Mouse (Mus musculus) heart, embryonic 11.5 days (tissue): ENCODE results near the gene Col4a1. TPM values are rescaled to one million over a fixed set of nuclear protein-coding genes. Genes with fewer than 3 reads are reported as not detected.
A peak's percentile ranks its signal among the peaks of the same experiment; 100 is the strongest.

Source experiments
- ATAC-seq: fragments of 200-750 bp; cut with Nextera tagmentation; replicated peaks from 2 replicates; pipeline ENCODE4 v1.8.0; 2017; ENCODE audit warnings: moderate library complexity; ENCODE audit not compliant: insufficient number of reproducible peaks, low FRiP score, low TSS enrichment
- H3K27ac ChIP-seq: fragments of 300-500 bp; sonication (generic); 2 replicates; pipeline ENCODE4 v1.5.1; 2014; ENCODE audit warnings: mild to moderate bottlenecking, low read depth, low read length
- H3K27me3 ChIP-seq: fragments of 300-500 bp; sonication (generic); 2 replicates; pipeline ENCODE4 v1.6.1; 2014; ENCODE audit warnings: mild to moderate bottlenecking, low read length, mixed read lengths; ENCODE audit not compliant: control insufficient read depth, insufficient read depth
- H3K36me3 ChIP-seq: fragments of 300-500 bp; sonication (generic); 2 replicates; pipeline ENCODE4 v1.6.1; 2014; ENCODE audit warnings: mild to moderate bottlenecking, low read length, moderate library complexity, mixed read lengths; ENCODE audit not compliant: control insufficient read depth, insufficient read depth
- H3K4me1 ChIP-seq: fragments of 300-500 bp; sonication (generic); 2 replicates; pipeline ENCODE4 v1.6.1; 2014; ENCODE audit warnings: low read length; ENCODE audit not compliant: control insufficient read depth, insufficient read depth
- H3K4me2 ChIP-seq: fragments of 300-500 bp; sonication (generic); 2 replicates; pipeline ENCODE4 v1.6.1; 2014; ENCODE audit warnings: mild to moderate bottlenecking, moderate library complexity
- H3K4me3 ChIP-seq: fragments of 300-500 bp; sonication (generic); 2 replicates; pipeline ENCODE4 v1.5.1; 2014; ENCODE audit warnings: low read depth, low read length
- H3K9ac ChIP-seq: fragments of 300-500 bp; sonication (generic); 2 replicates; pipeline ENCODE4 v1.6.1; 2014; ENCODE audit warnings: mild to moderate bottlenecking, low read depth, low read length, moderate library complexity
- H3K9me3 ChIP-seq: fragments of 300-500 bp; sonication (generic); replicated peaks from 2 replicates; pipeline ENCODE4 v1.6.1; 2016; ENCODE audit warnings: low read length; ENCODE audit not compliant: control insufficient read depth
- WGBS: fragments of 180-500 bp; shearing (Covaris S2); extraction: QIAGEN DNeasy Blood & Tissue Kit; methylation state at CpG from one replicate; pipeline ENCODE4 v1.1.7; 2014; ENCODE audit not compliant: insufficient replicate concordance; 5-methylcytosine and 5-hydroxymethylcytosine counted together
- polyA plus RNA-seq: library from polyadenylated mRNA; unstranded; fragments of >200 nt; fragmentation: Nextera tagmentation; extraction: Ambion mirVana; gene quantifications from 2 replicates; pipeline ENCODE4 v1.2.1, GENCODE M21; 2014

Gene Col4a1
- polyA plus RNA-seq, 1 experiment from 2014 or later, result 150 TPM

GRCm38 (mm10) chr8:11336346-11336745, 23.7 kb upstream of the Col4a1 start:
- WGBS, result 91% methylated on average over 5 of the region's 5 CpGs
- Histone ChIP-seq H3K27ac (no peak overlapping the region), H3K4me2 (no peak overlapping the region), H3K4me3 (no peak overlapping the region), H3K36me3 (no peaks in the 10 kb centered on the region), H3K4me1 (peaks cover 64% of the 10 kb centered on the region), H3K9me3 (no peaks in the 10 kb centered on the region), H3K27me3 (no peaks in the 10 kb centered on the region), H3K9ac (no peak overlapping the region)
- no peak for ATAC-seq

GRCm38 (mm10) chr8:11335238-11335637, 22.6 kb upstream of the Col4a1 start:
- Histone ChIP-seq H3K4me1 (peaks cover 63% of the 10 kb centered on the region), H3K9ac (no peak overlapping the region), H3K27me3 (no peaks in the 10 kb centered on the region), H3K4me3 (no peak overlapping the region), H3K27ac (no peak overlapping the region; the same call in 1 of the 2 replicates), H3K36me3 (no peaks in the 10 kb centered on the region), H3K9me3 (no peaks in the 10 kb centered on the region), H3K4me2 (no peak overlapping the region)
- no peak for ATAC-seq
- WGBS, result 63% methylated on average over 4 of the region's 4 CpGs

- Histone ChIP-seq H3K9ac (no peak overlapping the region), H3K27me3 (no peaks in the 10 kb centered on the region), H3K36me3 (no peaks in the 10 kb centered on the region), H3K9me3 (no peaks in the 10 kb centered on the region), H3K4me2 (peak overlapping the region; percentile 17), H3K4me1 (peaks cover 57% of the 10 kb centered on the region), H3K27ac (peak overlapping the region; percentile 54), H3K4me3 (no peak overlapping the region)
- no peak; the same call in 1 of the 2 replicates for ATAC-seq
- 28% methylated on average over 3 of the region's 3 CpGs for WGBS
Observed at GRCm38 (mm10) chr8:11334493-11334892, 21.9 kb upstream of the Col4a1 start.

- Histone ChIP-seq H3K4me2 (peak overlapping the region; percentile 17; the same call in 1 of the 2 replicates), H3K36me3 (no peaks in the 10 kb centered on the region), H3K27ac (peak overlapping the region; percentile 54; the same call in 1 of the 2 replicates), H3K9me3 (no peaks in the 10 kb centered on the region), H3K4me3 (no peak overlapping the region), H3K27me3 (no peaks in the 10 kb centered on the region), H3K9ac (no peak overlapping the region), H3K4me1 (peaks cover 53% of the 10 kb centered on the region)
- no peak for ATAC-seq
- 70% methylated on average over 6 of the region's 6 CpGs for WGBS
Observed at GRCm38 (mm10) chr8:11333746-11334145, 21.1 kb upstream of the Col4a1 start.

- WGBS, result 30% methylated on average over 4 of the region's 4 CpGs
- no peaks in the 10 kb centered on the region for H3K9me3 ChIP-seq
- H3K36me3 ChIP-seq, result no peaks in the 10 kb centered on the region
Observed at GRCm38 (mm10) chr8:11331561-11331960, 18.9 kb upstream of the Col4a1 start.

GRCm38 (mm10) chr8:11327722-11328417, 15.2 kb upstream of the Col4a1 start:
- Histone ChIP-seq H3K4me1 (peaks cover 54% of the 10 kb centered on the region), H3K4me3 (no peak overlapping the region), H3K9me3 (no peaks in the 10 kb centered on the region), H3K9ac (no peak overlapping the region), H3K36me3 (no peaks in the 10 kb centered on the region), H3K4me2 (no peak overlapping the region), H3K27me3 (no peaks in the 10 kb centered on the region), H3K27ac (peak overlapping the region; percentile 78)
- ATAC-seq, result no peak
- WGBS, result 56% methylated on average over 5 of the region's 5 CpGs

More at GRCm38 (mm10) chr8:11331561-11331960, 18.9 kb upstream of the Col4a1 start:
- H3K4me1 ChIP-seq, result peaks cover 65% of the 10 kb centered on the region
- peak overlapping the region; percentile 33 for H3K4me2 ChIP-seq
- H3K27ac ChIP-seq, result peak overlapping the region; percentile 86
- no peak overlapping the region for H3K4me3 ChIP-seq
- no peak overlapping the region for H3K9ac ChIP-seq
- ATAC-seq, result no peak
- no peaks in the 10 kb centered on the region for H3K27me3 ChIP-seq

GRCm38 (mm10) chr8:11327298-11327697, 14.7 kb upstream of the Col4a1 start:
- H3K9me3 ChIP-seq, result no peaks in the 10 kb centered on the region
- peaks cover 49% of the 10 kb centered on the region for H3K4me1 ChIP-seq
- H3K36me3 ChIP-seq, result no peaks in the 10 kb centered on the region
- H3K4me3 ChIP-seq, result no peak overlapping the region
- 17% methylated on average over 4 of the region's 4 CpGs for whole genome bisulfite sequencing
- peak overlapping the region; percentile 78 for H3K27ac ChIP-seq
- H3K9ac ChIP-seq, result no peak overlapping the region
- ATAC-seq, result 0 out of 2 replicates have a peak, but pooled peaks have one; percentile 25
- H3K4me2 ChIP-seq, result no peak overlapping the region
- H3K27me3 ChIP-seq, result no peaks in the 10 kb centered on the region

GRCm38 (mm10) chr8:11324801-11325395, 12.3 kb upstream of the Col4a1 start:
- Histone ChIP-seq H3K27ac (no peak overlapping the region), H3K4me3 (no peak overlapping the region), H3K9ac (no peak overlapping the region), H3K9me3 (no peaks in the 10 kb centered on the region), H3K27me3 (no peaks in the 10 kb centered on the region), H3K4me1 (peaks cover 37% of the 10 kb centered on the region), H3K4me2 (no peak overlapping the region), H3K36me3 (no peaks in the 10 kb centered on the region)
- ATAC-seq, result no peak
- 67% methylated on average over 6 of the region's 6 CpGs for WGBS
